Mouse (Mus musculus) midbrain, embryonic 11.5 days (tissue): ENCODE results near the gene Ubxn1. TPM values are rescaled to one million over a fixed set of nuclear protein-coding genes. Genes with fewer than 3 reads are reported as not detected.
"Not testable (repeated sequence)": the region's sequence is repeated elsewhere in the genome, so short reads cannot be mapped to it uniquely, and the experiment has no call there.

Source experiments
- ATAC-seq: fragments of 200-750 bp; cut with Nextera tagmentation; 2 replicates; pipeline ENCODE4 v1.8.0; 2017; ENCODE audit warnings: moderate TSS enrichment, moderate library complexity; ENCODE audit not compliant: low FRiP score
- DNase-seq: peaks from one replicate; pipeline ENCODE4 v3.0.0; 2015; ENCODE audit warnings: low spot score; ENCODE audit errors: missing footprints
- H3K27ac ChIP-seq: fragments of 300-500 bp; sonication (generic); 2 replicates; pipeline ENCODE4 v1.5.1; 2014; ENCODE audit warnings: low read depth, low read length
- H3K27me3 ChIP-seq: fragments of 300-500 bp; sonication (generic); 2 replicates; pipeline ENCODE4 v1.6.1; 2014; ENCODE audit warnings: mild to moderate bottlenecking, low read length, moderate library complexity, mixed read lengths; ENCODE audit not compliant: control insufficient read depth, insufficient read depth
- H3K36me3 ChIP-seq: fragments of 300-500 bp; sonication (generic); 2 replicates; pipeline ENCODE4 v1.6.1; 2014; ENCODE audit warnings: mild to moderate bottlenecking, low read length, moderate library complexity, mixed read lengths; ENCODE audit not compliant: control insufficient read depth, insufficient read depth
- H3K4me1 ChIP-seq: fragments of 300-500 bp; sonication (generic); 2 replicates; pipeline ENCODE4 v1.6.1; 2014; ENCODE audit warnings: low read length; ENCODE audit not compliant: control insufficient read depth, insufficient read depth
- H3K4me2 ChIP-seq: fragments of 300-500 bp; sonication (generic); 2 replicates; pipeline ENCODE4 v1.6.1; 2014; ENCODE audit warnings: mild to moderate bottlenecking, moderate library complexity
- H3K4me3 ChIP-seq: fragments of 300-500 bp; sonication (generic); 2 replicates; pipeline ENCODE4 v1.5.1; 2014; ENCODE audit warnings: low read depth, low read length
- H3K9ac ChIP-seq: fragments of 300-500 bp; sonication (generic); 2 replicates; pipeline ENCODE4 v1.6.1; 2014; ENCODE audit warnings: low read length
- H3K9me3 ChIP-seq: fragments of 300-500 bp; sonication (generic); 2 replicates; pipeline ENCODE4 v1.6.1; 2016; ENCODE audit warnings: low read length; ENCODE audit not compliant: control insufficient read depth
- WGBS: fragments of 180-500 bp; shearing (Covaris S2); extraction: QIAGEN DNeasy Blood & Tissue Kit; methylation state at CpG from one replicate; pipeline ENCODE4 v1.1.7; 2014; 5-methylcytosine and 5-hydroxymethylcytosine counted together
- polyA plus RNA-seq: library from polyadenylated mRNA; unstranded; fragments of >200 nt; fragmentation: Nextera tagmentation; extraction: Ambion mirVana; gene quantifications from 2 replicates; pipeline ENCODE4 v1.2.1, GENCODE M21; 2014

The Ubxn1 gene
- polyA plus RNA-seq, 1 experiment from 2014 or later = 183 TPM

DNA sequence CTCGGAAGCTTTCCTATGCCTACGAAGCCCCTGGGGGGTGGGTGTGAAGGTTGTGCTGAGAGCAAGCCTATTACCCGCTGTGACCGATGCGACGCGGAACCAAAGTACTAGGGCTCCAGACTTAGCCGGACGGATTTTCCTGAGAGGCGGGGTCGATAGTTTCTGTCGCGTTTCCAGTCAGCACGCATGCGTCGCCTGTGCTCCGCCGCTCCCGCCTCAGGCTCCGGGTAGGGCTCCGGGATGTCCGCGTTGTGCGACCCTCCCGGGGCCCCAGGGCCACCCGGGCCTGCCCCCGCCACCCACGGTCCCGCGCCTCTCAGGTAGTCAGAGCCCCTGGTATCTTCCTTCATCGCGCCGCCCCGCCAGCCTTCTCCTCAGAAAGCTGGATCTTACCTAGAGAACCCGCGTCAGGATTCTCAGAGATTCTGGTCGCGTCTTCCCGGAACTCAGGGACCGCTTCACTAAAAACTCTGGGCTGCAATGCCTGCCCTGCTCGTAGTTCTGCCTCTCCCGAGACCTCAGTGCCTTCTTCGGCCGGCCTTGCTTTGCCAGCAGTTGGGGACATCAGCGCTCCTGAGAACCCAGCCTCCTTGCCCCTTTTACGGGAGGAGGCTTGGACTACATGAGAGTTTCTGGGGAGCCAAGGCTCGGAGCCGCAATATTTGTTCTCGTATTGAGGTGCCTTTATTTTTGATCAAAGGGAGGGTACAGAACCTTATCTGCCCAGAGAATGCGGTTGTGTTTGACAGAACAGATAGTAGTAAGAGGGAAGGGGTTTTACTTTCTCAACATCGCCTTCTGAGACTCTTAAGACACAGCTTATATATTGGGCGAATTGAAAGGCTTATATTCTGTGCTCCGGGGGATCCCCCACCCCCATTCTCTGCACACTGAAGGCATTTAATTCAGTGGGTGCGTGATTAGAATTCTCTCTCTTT is 21.8 kb downstream of the Ubxn1 start, which contains the start of gene Ints5:
Ints5 (plus strand) TSS at position 177 of the 938 bp plus-strand sequence.
- Histone ChIP-seq H3K27ac (peak within 1 kb of the TSS; percentile 80), H3K27me3 (no peaks in the 10 kb centered on the region), H3K36me3 (peaks cover 9% of the 10 kb centered on the region), H3K4me3 (peak within 1 kb of the TSS; percentile 87), H3K9me3 (no peaks in the 10 kb centered on the region), H3K4me2 (peak within 1 kb of the TSS; percentile 74), H3K4me1 (peaks cover 15% of the 10 kb centered on the region), H3K9ac (peak within 1 kb of the TSS; percentile 87)
- peak; percentile 98 for DNase-seq
- WGBS = 4% methylated on average over 54 of the region's 54 CpGs
- peak; percentile 65 for ATAC-seq

DNA sequence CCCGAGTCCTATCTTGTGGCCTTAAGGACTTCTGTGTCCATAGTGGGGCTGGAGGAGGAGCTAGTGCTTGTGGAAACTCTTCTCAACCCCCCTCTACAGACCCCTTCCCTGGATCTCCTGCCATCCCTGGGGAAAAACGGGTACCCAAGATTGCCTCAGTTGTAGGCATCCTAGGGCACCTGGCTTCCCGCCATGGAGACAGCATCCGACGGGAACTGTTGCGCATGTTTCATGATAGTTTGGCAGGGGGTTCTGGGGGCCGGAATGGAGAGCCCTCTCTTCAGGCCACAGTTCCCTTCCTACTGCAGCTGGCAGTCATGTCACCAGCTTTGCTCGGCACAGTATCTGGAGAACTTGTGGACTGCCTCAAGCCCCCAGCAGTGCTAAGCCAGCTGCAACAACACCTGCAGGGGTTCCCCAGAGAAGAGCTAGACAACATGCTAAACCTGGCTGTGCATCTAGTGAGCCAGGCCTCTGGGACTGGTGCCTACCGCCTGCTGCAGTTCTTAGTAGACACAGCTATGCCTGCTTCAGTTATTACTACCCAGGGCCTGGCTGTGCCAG is 24.2 kb downstream of the Ubxn1 start:
- Histone ChIP-seq H3K4me1 (peaks cover 18% of the 10 kb centered on the region), H3K4me2 (no peak overlapping the region), H3K9ac (no peak overlapping the region), H3K27ac (no peak overlapping the region), H3K27me3 (no peaks in the 10 kb centered on the region), H3K36me3 (peaks cover 9% of the 10 kb centered on the region), H3K9me3 (no peaks in the 10 kb centered on the region), H3K4me3 (no peak overlapping the region)
- WGBS = 91% methylated on average over 9 of the region's 9 CpGs
- ATAC-seq = no peak
- DNase-seq = no peak

DNA sequence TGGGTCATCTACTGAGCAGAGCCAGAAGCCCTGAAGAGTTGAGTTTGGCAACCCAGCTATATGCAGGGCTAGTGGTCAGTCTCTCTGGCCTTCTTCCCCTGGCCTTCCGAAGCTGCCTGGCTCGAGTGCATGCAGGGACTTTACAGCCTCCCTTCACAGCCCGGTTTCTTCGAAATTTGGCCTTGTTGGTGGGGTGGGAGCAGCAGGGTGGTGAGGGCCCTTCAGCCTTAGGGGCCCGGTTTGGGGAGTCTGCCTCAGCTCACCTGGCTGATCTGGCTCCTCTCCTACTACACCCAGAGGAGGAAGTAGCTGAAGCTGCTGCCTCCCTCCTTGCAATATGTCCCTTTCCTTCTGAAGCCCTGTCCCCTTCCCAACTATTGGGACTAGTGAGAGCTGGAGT is 24.9 kb downstream of the Ubxn1 start:
- not testable (repeated sequence) for ATAC-seq, H3K4me3 ChIP-seq, H3K9me3 ChIP-seq, H3K27ac ChIP-seq, H3K27me3 ChIP-seq, H3K9ac ChIP-seq, H3K4me2 ChIP-seq, DNase-seq, H3K36me3 ChIP-seq
- H3K4me1 ChIP-seq = peaks cover 18% of the 10 kb centered on the region
- 91% methylated on average over 5 of the region's 5 CpGs for WGBS

DNA sequence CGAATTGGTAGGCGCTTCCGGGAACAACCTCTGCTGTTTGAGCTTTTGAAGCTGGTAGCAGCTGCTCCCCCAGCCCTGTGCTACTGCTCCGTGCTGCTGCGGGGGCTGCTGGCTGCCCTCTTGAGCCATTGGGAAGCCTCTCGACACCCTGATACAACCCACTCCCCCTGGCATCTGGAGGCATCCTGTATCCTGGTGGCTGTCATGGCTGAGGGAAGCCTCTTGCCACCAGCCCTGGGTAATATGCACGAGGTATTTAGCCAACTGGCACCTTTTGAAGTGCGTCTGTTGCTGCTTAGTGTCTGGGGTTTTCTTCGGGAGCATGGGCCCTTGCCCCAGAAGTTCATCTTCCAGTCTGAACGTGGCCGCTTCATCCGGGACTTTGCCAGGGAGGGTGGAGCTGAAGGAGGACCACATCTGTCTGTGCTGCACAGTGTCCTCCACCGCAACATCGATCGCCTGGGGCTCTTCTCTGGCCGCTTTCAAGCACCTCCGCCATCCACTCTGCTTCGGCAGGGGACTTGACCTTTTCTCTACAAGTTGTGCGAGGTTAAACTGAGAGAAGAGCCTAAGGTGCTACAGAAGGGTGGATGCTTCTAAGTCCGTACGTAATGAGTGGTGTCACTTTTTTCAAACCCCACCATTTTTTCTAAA is 26.0 kb downstream of the Ubxn1 start:
- peak overlapping the region; percentile 49 for H3K4me2 ChIP-seq
- H3K4me1 ChIP-seq = peaks cover 18% of the 10 kb centered on the region
- H3K27ac ChIP-seq = peak overlapping the region; percentile 50
- peak overlapping the region; percentile 32; the same call in 1 of the 2 replicates for H3K9ac ChIP-seq
- peak; percentile 71 for ATAC-seq
- H3K4me3 ChIP-seq = peak overlapping the region; percentile 95
- WGBS = 33% methylated on average over 21 of the region's 21 CpGs
- DNase-seq = peak; percentile 87
- H3K27me3 ChIP-seq, H3K9me3 ChIP-seq: not testable (repeated sequence)
- H3K36me3 ChIP-seq = peaks cover 11% of the 10 kb centered on the region

DNA sequence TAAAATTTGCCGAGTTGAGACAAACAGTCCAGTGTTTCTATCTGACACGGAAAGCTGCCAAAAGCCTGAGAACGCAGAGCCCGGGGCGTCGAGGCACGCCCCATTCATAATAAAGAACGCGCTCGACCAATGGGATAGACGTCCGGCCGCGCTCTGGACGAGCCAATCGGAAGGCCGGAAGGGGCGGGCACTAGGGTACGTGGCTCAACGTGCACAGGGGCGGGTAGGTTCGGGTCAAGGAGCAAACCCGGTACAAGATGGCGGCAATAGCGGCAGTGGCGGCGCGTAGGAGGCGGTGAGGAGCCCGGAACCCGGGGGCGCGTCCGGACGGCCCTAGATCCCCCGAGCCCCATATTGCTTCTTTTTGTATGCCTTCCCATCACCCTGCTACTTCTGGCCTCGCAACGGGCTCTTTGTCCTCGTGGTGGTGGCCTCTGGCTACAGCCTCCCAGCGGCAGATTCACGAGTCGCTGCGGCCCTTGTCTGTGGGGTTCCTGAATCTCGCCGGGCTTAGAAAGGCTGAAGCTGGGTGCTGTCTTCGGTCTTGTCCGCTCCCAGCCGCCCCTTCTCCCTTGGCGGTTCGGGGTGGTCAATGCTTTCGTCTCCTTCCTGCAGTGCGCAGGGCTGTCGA is 26.7 kb downstream of the Ubxn1 start, which contains the start of gene Ganab:
Ganab (plus strand) TSS at position 207 of the 631 bp plus-strand sequence.
- H3K9me3 ChIP-seq = no peaks in the 10 kb centered on the region
- peaks cover 13% of the 10 kb centered on the region for H3K36me3 ChIP-seq

DNA sequence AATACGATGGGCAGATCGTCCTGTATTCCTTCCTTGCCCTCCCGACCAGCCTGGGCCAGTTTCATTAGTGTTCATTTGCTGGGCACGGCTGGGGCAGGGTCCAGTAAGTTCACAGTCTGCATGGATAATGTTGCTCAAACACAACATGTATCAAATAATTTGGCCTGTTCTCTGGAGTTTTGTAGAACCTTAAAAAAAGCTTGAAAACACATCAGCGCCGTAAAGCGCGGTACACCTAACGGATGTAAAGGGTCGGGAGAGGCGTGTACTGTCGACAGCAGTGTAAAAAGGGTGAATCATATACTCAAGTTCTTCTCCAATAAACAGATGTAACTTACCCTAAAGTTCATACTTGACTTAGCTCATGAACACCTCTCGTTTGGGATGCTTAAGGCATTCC is 27.3 kb downstream of the Ubxn1 start:
- no peaks in the 10 kb centered on the region for H3K27me3 ChIP-seq
- H3K36me3 ChIP-seq = peaks cover 16% of the 10 kb centered on the region
- no peaks in the 10 kb centered on the region for H3K9me3 ChIP-seq
- no peak for DNase-seq
- ATAC-seq = no peak
- H3K4me2 ChIP-seq = peak overlapping the region; percentile 94
- peak overlapping the region; percentile 97 for H3K9ac ChIP-seq
- WGBS = 18% methylated on average over 13 of the region's 13 CpGs
- H3K4me1 ChIP-seq = peaks cover 16% of the 10 kb centered on the region
- H3K4me3 ChIP-seq = peak overlapping the region; percentile 95
- H3K27ac ChIP-seq = peak overlapping the region; percentile 50; the same call in 1 of the 2 replicates

More for the DNA sequence above, 26.7 kb downstream of the Ubxn1 start, which contains the start of gene Ganab:
- peak within 1 kb of the TSS; percentile 95 for H3K4me3 ChIP-seq
- ATAC-seq (peak; percentile 99), DNase-seq (peak; percentile 98)
- peaks cover 18% of the 10 kb centered on the region for H3K4me1 ChIP-seq
- under 1% methylated on average over 53 of the region's 53 CpGs for WGBS
- H3K4me2 ChIP-seq = peak within 1 kb of the TSS; percentile 94
- H3K27me3 ChIP-seq = no peaks in the 10 kb centered on the region
- peak within 1 kb of the TSS; percentile 50 for H3K27ac ChIP-seq
- H3K9ac ChIP-seq = peak within 1 kb of the TSS; percentile 97

DNA sequence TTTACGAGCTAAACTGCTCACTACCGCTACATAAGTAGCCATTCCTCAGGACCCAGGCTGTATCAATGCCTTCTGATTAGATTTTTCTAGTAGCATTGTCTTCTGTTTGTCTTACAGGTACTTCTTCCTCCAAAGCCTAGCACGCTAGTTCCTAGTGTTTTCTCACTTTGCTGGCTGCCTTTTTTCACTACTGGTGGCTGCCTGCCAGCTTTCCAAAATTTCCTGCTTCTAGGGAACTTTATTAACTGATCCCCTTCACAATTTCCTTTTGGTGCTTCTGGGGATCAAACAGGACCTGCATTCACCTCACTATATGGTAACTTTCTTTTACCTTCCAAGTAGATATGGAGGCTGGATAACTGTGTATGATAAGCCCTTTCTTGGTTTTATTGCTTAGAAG is 27.8 kb downstream of the Ubxn1 start:
- 70% methylated on average over 3 of the region's 3 CpGs for WGBS
- DNase-seq = no peak
- peaks cover 16% of the 10 kb centered on the region for H3K36me3 ChIP-seq

DNA sequence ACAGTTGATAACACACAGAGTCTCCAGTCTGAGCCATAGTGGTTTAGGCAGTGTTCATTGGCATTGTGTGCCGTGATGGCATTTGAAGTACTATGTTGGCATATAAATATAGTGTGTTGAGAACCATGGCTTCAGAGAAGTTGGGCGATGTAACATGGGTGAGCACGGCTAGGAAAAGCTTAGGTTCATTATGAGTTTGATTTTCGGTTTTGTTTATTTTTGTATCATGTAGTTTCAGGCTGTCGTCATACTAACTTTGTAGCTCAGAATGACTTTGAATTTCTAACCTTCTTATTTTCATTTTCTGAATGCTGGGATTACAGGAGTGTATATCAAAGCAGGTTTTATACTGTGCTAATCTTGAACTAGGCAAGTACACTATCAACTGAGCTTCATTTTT is 32.1 kb downstream of the Ubxn1 start:
- Histone ChIP-seq H3K36me3 (peaks cover 26% of the 10 kb centered on the region), H3K4me1 (peaks cover 6% of the 10 kb centered on the region), H3K27me3 (no peaks in the 10 kb centered on the region), H3K4me2 (no peak overlapping the region), H3K27ac (no peak overlapping the region), H3K4me3 (no peak overlapping the region), H3K9me3 (no peaks in the 10 kb centered on the region), H3K9ac (no peak overlapping the region)
- WGBS = 97% methylated on average over 5 of the region's 5 CpGs
- DNase-seq (no peak), ATAC-seq (no peak)

More for the DNA sequence above, 27.8 kb downstream of the Ubxn1 start:
- peak overlapping the region; percentile 94 for H3K4me2 ChIP-seq
- no peaks in the 10 kb centered on the region for H3K27me3 ChIP-seq
- no peak for ATAC-seq
- peaks cover 13% of the 10 kb centered on the region for H3K4me1 ChIP-seq
- H3K27ac ChIP-seq = no peak overlapping the region
- peak overlapping the region; percentile 95 for H3K4me3 ChIP-seq
- peak overlapping the region; percentile 97 for H3K9ac ChIP-seq
- H3K9me3 ChIP-seq = no peaks in the 10 kb centered on the region
